Mouse (Mus musculus): ENCODE results near the gene Ptpn4.

Gene Ptpn4

DNA sequence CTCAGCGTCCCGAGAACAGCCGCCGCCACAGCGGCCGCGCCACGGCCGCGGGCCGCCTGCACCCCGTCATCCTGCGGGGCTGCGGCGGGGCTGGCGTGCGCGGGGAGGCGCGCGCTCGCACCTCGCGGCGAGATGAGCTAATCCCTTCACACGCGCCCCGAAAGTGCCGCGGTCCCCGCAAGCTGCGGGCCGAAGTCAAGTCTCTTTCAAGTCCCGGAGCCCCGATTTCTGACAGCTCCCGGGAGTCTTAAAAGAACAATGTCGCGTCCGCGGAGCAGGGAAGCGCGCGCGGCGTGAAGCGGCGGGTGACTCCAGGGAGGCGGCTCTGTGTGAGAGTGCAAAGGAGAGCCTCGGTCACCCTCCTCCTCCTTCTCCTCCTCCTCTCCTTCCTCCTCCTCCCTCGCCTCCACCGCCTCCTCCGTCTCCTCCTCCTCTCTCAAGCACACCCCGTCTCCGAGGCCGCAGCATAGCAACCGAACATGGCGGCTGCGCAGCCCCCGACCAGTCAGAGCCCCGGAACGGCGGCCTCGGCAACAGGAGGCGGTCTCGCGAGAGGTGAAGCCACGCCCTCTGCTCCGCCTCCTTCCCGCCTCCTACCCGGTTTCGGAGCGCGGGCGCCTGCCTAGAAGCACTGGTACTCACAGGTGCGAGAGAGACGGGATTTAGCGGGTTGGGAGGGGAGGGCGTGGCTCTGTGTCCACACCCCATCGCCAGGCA, at the start of gene Ptpn4:
Gene Ptpn4 (minus strand): TSS at position 579 of the 717 bp plus-strand sequence.
- peak; percentile 98 for DNase-seq

DNA sequence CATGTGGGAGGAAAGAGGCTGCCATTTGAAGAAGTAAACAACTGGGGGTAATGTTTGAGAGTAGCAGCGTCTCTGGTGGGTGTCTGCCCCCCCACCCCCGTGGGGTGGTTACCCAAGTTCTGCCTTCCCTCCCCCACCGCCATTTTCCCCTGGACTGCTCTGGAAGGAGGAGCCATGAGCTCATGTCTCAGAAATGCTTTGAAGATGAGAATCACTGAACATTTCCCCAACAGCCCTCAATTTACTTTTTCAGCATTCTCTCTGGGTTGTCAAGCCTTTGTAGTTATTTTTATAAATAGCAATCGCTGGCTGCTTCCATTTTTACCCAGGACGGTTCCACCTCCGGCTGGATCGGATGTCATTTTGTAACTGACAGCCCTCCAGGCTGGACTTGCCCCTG, 48.9 kb upstream of the Ptpn4 start:
- no peak for DNase-seq

DNA sequence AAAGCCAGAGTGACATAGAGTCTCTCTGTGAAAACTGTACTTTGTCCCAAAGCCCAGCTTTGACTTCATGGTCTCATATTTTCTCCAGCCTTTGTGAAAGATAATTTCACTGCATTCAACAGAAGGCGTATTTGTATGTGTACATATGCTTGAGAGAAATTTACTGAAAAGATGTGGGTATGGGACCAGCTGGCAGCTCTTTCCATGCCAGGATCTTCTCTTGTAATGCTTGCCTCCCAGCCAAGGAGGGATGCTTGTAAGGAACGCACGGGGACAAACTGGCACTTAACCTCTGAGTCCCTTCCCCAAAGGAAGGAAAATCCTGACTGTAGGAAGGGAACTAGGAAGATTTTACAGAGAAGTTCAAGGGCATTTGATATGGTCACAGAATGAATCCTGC, 46.9 kb upstream of the Ptpn4 start:
- DNase-seq: peak; percentile 48

DNA sequence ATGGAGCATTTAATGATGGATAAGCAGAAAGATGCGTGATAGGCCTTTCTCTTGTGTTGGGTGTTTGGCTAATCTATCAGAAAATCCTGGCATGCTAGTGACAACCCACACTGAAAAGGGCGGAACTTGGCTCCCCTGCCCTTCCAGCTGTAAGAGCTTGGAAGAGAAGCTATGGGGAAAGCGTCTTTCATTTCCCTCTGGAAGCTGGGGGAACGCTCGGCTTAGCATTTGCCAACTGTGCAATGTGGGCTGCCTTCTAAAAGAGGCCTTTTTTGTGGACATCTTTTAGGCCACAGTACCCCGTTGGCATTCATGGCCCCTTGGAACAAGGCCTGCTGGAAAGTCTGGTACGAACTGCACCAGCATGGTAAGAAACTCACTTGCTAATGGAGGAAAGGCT, 41.5 kb upstream of the Ptpn4 start:
- DNase-seq: peak; percentile 28

DNA sequence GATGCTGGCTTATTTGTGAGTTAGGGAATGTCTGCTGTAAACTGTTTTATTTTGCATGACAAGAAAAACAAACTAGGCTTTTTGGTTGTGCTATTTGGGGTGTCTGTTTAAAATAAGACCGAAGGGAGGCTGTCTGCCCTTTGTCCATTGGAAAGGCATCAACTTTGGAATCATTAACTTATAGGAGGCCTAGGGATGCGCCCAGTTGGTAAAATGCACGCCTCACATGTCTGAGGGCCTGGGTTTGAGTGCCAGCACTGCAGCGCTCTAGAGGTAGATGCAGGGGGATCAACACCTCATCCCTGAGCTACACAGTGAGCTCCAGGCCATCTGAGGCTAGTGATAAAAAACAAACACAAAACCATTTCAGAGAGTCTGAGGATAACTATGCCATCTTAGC, 40.1 kb upstream of the Ptpn4 start:
- no peak for DNase-seq

DNA sequence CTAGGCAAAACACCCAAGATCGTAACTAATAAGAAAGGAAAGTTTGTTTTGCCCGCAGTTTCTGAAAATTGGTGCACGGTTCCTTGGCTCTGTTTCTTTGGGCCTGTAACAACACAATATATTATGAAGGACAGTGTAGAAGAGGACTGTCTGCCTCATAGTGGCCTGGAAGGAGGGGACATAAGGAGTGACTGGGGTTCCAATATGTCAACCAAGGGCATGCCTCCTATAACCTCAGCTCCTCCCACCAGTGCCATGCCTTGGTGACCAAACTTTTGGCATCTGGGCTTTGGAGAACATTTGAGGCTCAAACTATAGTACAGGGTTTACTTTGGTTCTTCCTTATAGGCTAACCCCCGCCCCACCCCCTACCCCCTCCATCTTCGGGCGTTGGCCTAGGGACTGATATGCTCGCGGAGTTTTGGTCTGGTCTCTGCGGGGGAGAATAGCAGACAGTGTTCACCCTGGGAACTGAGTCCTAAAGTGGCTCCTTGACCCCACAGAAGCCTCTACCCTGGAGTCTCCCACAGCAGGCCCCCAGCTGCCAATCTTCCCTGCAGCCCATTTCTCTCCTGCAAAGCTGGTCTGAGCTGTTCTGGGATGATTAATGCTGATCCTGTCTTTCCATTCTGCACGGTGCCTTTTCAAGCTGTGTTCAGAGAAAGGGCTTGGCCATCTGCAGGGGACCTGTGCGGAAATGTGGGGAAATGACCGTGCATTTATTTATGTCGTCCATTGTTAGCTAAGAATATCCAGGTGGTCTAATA, 31.2 kb upstream of the Ptpn4 start:
- no peak for DNase-seq

DNA sequence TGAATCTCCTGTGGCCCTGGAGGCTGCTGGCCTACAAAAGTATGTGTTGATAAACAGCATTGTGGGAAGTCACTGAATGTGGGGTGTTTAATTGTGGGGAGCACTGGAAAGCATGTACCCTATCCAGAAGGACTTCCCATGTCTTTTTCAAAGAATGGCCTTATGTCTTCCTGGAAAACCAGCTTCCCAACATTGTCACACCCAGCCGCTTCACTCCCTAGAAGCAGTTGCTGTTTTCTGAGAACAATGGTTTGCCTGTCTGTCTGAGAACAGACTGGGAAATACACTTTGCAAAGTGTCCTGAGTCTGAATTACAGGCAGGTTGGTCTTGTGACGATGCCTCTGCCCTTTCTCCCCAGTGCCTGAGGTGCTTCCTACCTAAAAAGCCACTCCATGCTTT, 29.9 kb upstream of the Ptpn4 start:
- no peak for DNase-seq

DNA sequence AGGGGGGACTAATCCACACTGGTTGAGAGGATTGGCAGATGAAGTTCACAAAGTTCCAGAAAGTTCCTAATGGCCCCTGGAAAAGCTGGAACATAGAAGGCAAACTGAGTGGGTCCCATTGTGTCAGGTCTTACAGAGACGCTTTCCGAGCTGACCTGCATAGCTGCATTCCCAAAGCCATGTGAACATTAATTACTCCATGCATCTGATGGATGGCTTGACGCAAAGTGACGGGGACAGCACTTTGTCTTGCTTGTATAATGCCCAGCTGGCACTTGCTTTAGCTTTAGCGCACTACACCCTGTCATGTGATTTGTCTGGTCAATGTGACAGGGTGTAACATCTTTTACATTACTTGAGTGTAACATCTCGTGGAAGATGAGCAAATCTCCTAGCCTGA, 27.9 kb upstream of the Ptpn4 start:
- DNase-seq: no peak

DNA sequence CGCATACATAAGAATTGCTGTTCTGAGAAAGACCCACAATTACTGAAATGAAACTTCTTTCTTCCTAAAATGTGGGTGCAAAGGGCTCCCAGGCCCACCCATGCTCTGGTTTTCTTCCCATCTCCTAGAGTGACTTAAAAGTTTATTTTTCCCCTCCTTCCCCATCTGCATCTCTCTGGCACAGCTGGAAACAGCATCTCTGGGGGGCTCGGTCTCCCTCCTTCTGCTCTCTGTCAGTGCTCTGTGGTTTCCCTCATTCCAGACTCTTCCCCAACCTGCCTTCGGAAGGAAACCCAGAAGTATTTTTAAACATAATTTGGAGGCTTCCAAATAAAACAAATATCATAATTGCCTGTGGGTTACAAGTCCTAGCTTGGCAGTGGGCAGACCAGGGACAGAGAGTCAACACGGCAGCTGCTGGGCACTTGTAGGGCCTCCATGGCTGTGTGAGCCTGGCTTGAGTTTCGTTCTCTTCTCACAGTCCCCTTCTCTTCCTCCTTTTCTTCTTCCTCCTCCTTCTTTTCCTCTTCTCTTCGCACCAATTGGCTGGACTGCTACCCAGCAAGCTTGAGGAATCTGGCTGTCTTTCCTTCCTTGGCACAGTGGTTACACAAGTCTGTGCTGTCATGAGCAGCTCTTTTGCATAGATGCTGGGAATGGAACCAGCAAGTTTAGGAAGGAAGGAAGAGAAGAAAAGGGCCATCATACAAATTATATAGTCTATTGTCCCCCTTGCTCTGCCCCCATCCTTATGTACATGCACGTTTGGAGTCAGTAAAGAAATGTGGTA, 26.3 kb upstream of the Ptpn4 start:
- no peak for DNase-seq

DNA sequence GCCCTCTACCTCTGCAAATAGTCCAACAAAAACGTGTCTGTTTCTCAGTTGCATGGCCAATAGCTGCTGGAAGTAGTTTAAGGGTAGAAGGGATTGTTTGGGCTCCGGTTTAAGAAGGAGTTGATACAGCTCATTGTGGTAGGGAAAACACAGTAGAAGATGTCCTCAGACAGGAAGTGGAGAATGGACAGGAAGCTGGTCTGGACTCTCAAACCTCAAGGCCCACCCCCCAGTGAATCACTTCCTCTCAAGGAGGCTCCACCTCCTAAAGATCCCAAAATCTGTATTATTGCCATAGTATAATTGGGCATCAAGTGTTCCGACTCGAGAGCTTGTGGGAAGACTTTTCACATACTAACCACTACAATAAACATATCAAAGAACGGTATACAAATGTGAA, 22.2 kb upstream of the Ptpn4 start:
- DNase-seq: no peak

DNA sequence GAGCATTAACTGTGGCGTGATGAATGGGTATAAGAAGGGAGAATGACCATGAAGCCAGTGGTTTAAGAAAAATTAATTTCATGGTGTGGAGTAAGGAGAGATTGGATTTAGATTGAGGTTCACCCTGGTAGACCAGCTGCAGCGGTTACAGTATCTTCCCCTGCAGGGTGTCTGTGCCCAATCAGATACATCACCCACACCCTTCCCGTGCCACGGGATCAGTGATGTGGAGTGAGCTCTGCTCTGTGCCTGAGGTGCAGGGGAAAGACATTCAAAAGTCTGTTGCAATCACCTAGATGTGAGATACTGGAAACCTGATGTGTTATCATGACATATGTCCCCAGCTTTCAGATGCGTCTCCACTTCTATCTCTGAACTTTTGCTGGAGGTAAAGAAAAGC, 15.6 kb upstream of the Ptpn4 start:
- no peak for DNase-seq

DNA sequence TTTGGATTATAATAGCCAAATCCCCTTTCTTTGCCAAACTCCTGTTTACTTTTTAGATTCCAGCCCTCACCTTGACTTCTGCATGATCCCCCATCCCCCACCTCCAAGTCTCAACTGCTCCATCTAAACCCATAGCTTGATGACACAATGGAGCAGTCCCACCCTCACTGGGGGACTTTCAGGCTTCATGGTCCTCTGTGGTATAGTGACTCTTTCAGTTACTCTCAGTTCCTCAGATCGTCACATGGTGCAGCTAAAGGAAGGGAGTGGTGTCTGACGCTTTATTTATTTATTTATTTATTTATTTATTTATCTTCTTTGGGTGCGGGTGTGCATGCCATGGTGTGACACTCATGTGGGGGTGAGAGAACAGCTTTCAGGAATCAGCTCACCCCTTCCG, 14.9 kb upstream of the Ptpn4 start:
- DNase-seq: no peak

DNA sequence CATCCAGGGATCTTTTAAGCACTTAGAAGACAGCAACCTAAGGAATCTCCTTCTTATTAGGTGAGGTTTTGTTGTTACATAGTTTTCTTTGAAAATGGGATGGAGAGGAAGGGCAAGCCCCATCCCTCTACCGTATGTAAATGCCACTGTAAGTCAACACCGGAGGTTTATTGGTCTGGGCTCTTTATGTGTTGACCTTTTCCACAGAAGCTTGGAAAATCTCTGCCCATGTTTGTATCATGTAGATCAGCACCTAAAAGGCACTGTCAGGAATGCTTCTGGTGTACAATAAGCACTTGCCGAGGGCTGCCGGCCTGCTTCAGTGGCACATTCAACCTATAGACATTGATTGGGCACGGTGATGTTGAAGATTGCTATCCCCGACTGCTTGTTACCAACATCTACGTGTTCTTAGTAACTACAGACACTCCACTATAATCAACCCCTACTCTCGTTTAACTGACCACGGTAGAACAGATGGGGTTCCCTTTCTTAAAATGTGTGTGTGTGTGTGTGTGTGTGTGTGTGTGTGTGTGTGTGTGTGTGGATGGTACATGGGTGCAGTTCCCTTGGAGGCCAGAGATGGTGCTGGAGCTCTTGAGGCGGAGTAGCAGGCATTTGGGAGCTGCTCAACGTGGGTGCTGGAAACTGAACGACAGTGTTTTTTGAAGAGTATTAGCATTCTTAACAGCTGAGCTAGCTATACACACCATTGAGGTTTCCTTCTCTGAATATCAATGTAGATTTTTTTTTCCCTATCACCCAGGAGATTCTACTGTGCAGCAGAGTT, 11.9 kb upstream of the Ptpn4 start:
- DNase-seq: no peak

DNA sequence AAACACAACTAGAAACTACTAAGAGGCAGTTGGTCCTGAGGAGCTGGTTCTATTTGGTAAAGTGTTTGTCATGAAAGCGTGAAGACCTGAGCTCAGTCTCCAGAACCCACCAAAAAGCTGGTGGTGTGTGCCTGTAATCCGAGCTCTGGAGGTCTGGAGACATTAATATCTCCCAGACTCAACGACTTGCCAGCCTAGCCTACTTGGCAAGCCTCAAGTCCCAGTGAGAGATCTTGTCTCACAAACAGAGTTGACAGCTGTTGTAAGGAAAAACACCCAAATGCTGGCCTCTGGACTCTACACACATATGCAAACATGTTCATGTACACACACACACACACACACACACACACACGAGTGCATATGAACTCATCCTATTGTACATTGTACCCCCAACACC, 7.9 kb upstream of the Ptpn4 start:
- DNase-seq: no peak

DNA sequence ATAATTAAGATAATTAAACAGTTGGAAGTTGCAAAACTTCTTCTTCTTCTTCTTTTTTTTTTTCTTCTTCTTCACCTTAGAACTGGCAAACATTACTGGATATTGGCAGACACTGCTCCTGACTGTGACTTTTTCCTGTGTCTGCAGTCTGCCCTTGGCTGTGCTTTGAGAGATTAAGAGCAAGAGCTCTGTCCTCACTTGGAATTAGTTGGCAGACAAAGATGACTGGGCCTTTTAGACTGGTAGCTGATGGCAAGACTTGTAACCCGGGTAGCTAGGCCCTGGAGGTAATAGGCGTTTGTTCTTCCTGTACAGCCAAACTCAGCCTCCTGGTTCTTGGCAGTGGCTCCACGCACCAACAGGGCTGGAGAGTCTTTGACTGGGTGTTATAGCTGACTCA, 5.7 kb upstream of the Ptpn4 start:
- DNase-seq: no peak

DNA sequence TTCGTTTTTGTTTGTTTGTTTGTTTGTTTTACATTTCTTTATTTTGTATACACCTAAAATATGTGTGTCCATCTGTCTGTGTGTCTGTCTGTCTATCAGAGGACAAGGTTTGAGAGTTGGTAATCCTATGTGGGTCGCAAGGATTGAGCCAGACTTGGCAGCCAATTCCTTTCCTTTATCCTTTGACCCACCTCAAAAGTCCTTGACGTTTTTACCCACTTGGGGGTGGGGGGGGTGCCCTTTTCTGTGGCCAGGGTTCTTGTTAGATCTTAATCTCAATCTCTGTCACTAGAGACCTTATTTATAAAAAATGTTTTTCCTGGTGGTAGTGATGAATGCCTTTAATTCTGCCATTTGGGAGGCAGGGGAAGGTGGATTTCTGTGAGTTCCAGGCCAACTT, 828 bp upstream of the Ptpn4 start:
- no peak for DNase-seq

DNA sequence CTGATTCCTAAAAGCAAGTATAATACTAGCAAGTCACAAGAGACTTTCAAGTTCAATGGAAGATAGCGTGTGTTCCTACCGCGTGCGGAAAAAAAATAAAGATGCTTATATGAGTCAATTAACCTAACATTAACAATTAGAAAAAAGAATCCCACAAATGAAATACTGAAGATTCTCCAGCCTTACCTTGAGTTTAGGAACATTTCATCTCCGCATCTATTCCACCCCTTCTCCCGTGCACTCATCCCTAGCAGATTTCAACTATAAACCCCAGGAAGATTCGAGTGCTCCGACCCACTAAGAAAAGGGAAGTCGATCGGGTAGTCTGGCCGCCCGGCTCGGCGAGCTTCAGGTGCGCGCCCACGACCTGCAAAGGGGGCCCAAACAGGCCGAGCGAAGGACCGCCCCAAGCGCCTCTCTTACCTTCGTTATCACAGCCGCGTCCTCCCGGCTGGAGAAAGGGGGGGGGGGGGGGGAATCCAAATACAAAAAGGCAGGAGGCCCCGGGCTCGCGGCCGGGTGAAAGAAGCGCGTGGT, 866 bp downstream of the Ptpn4 start:
- DNase-seq: no peak

DNA sequence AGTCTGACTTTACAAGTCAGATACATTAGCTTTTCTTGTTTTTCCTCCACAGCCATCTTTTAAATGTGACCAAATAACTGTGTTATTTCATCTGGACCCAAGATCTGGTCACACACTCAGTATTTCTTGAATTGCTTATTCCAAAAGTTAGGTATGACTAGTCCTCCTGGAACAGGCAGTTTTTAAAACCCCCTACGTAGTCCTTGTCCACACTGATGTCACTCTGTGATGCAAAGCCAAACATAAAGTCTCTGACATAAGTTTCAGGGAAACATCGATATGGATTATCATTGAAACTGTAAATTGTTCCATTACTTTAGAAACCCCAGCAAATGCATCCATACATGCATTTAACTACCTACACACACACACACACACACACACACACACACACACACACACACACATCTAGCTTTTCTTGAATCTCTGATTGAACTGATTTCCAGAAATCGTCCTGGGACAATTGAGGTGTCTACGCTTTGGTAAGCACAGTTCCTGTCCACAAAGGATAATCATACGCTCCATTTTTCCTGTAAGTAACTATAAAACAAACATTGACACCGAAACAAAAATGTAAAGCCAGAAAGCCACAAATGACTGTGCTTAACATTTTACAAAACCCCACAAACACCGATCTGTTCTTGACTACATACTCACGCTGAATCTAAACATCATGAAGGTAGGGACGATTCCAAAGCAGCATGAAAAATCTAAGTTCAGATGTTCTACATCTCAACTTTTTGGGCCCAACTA, 1.5 kb downstream of the Ptpn4 start:
- DNase-seq: no peak

DNA sequence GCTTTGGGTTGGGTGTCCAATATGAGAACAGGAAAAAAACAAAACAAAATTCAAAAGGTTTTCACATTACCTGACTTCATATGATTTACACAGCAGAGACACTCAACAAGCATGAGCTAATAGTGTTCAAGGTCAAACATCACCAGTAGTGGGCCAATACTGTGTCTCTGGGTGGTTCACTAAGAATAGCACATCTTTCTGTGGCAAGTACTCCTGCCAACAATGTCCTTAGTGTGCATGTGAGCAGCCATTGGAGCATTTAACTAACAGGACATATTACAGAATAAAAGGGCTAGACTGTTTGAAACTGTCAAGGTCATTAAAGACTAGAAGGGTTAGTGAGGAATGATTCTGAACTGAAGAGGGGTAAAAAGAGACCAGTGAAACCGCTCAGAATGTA, 9.3 kb downstream of the Ptpn4 start:
- DNase-seq: no peak

DNA sequence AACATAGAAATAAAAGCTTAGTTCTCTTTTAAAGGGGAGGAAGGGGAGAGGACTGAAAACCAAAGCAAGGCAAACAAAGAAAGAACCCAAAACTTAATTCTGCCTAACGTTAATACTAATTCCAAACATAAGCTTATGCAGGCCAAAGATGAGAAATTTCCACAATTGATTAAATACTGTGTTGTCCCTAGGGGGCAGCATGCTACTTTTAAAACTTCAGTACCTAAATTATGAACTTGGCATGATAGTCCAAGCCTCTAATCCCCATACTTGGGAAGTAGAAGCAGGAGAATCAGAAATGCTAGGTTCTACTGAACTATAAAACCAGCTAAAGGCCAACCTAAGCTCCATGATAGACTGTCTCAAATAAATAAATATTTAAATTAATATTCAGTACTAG, 18.7 kb downstream of the Ptpn4 start:
- no peak for DNase-seq

DNA sequence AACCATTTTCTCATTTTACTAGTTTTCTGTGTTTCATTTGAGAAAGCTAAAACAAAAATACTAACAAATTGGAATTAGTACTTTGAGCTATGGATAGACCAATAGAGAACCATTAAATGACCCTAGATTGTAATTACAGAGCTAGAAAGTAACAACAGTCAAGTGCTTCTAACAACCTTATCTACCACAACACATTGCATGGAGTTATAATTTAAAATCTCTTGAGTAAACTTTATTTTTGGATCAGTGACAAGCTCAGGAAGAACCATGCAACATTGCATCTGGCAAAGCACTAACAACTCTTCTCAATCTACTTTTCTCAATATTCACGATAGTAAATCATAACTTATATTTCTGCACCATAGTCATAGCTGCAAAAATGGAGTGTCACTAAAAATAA, 29.7 kb downstream of the Ptpn4 start:
- DNase-seq: no peak

DNA sequence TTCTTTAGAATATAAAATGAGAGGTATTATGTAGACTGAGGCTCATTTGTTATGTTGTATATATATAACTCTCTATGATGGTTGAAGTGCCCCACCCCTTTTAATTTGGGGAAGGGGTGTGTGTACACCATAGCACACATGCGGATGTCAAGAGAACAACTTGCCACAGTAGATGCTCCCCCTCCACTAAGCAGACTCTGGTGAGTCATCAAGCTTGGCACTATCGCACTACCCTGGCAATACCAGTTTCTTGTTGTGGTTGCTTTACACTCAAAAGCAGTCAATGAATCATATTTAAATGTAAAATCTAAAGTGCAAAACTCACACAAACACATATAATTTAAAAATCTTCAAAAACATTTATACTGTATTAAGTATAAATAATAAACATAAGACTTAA, 31.4 kb downstream of the Ptpn4 start:
- no peak for DNase-seq

All from right cerebral cortex, postnatal 14 days (tissue).